Mouse (Mus musculus) G1E (cell line): ENCODE measurements around the gene Cd59b.

Experiments
- CTCF ChIP-seq: IDR thresholded peaks from 2 replicates; pipeline ENCODE4 v1.5.1; 2012; ENCODE audit warnings: low read depth, low read length, inconsistent platforms, mixed read lengths
- GATA2 ChIP-seq: IDR thresholded peaks from 2 replicates; pipeline ENCODE4 v1.6.1; 2012; ENCODE audit warnings: low read depth, low read length, inconsistent platforms, borderline replicate concordance
- POLR2AphosphoS5 ChIP-seq: IDR thresholded peaks from 2 replicates; pipeline ENCODE4 v1.6.1; 2012; ENCODE audit warnings: low read depth, low read length, inconsistent platforms; ENCODE audit not compliant: insufficient replicate concordance
- TAL1 ChIP-seq: conservative IDR thresholded peaks from 2 replicates; pipeline ENCODE4 v1.6.1; 2012; ENCODE audit warnings: low read depth, low read length, inconsistent platforms, mixed read lengths

DNA sequence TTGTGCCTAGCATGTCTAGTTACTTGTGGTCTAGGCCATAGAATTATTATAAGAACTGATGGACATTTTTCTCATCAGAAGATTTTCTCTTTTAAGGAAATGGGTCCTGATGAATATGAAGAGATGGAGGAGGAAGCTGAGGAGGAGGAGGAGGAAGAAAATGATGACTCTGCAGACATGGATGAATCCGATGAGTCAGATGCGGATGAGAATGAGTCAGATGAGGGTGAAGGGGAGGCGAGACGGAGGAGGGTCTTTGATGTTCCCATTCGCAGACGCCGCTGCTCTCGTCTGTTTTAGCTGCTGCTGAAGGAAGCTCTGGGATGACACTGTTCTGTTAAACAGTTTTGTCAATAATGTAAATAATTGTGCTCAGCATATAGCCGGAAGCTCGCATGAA is 9.9 kb upstream of the Cd59b start:
- no peak for TF ChIP-seq CTCF
- no peak for TF ChIP-seq TAL1
- no peak for TF ChIP-seq POLR2AphosphoS5
- TF ChIP-seq GATA2: no peak
